Mouse (Mus musculus): ENCODE measurements around the gene Fignl2. TPM values are rescaled to one million over a fixed set of nuclear protein-coding genes. Genes with fewer than 3 reads are reported as not detected.

The Fignl2 gene
- total and polyA plus RNA-seq, 2 experiments, result 1.8 to 6.4 TPM

DNA sequence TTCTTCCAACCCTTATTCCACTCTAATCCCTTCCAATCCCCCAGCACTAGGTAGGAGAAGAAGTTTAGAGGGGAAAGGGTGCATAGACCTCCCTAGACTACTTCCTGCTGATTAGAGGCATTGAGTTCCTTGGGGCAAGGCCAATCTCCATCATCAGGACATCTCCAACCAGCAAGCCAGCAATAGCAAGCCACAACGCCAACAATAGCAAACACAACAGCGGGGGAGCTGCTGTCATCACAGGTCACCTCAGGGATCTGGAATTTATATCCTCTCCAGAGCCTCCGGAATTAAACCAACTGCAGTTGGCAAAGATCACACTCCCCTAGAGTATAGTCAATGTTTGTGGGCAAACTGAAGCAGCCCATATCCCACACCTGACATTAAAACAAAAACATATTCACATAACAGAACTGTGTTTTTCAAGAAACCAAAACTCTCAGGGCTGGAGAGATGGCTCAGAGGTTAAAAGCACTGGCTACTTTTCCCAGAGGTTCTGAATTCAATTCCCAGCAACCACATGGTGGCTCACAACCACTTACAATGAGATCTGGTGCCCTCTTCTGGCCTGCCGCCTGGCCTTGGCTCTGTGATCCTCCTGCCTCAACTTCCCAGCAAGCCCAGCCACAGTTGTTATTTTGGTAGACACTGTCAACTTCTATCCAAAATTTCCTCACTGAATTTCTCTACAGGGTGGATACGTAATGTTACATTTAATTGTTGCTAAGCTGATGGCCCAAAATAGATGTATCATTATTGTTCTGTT, 29.7 kb upstream of the Fignl2 start:
- no peak overlapping the region for H3K27ac ChIP-seq (replicated peaks; ENCODE audit: insufficient read depth, low read depth, low read length)
- peaks cover 2% of the 10 kb centered on the region for H3K4me1 ChIP-seq (ENCODE audit: control insufficient read depth, insufficient read depth, low read length)
- H3K4me3 ChIP-seq (ENCODE audit: insufficient read depth, low read depth, low read length), result no peak overlapping the region
- TF ChIP-seq POLR2A (IDR thresholded peaks at IDR 0.05; ENCODE audit: extremely low read depth, insufficient read depth, low read length), result no peak
- TF ChIP-seq CTCF (IDR thresholded peaks at IDR 0.05; ENCODE audit: low read depth, low read length), result no peak
- no peaks in the 10 kb centered on the region for H3K27me3 ChIP-seq (ENCODE audit: control insufficient read depth, insufficient read depth, low read length)
- H3K9ac ChIP-seq (ENCODE audit: low read depth, low read length), result no peak overlapping the region
- H3K36me3 ChIP-seq (ENCODE audit: control insufficient read depth, insufficient read depth, low read length), result no peaks in the 10 kb centered on the region
- no peak for DNase-seq (ENCODE audit: extremely low read depth, low read depth, low spot score)
- no peaks in the 10 kb centered on the region for H3K79me2 ChIP-seq (ENCODE audit: control insufficient read depth, insufficient read depth, low read length)
- WGBS, result 91% methylated on average over 5 of the region's 5 CpGs

DNA sequence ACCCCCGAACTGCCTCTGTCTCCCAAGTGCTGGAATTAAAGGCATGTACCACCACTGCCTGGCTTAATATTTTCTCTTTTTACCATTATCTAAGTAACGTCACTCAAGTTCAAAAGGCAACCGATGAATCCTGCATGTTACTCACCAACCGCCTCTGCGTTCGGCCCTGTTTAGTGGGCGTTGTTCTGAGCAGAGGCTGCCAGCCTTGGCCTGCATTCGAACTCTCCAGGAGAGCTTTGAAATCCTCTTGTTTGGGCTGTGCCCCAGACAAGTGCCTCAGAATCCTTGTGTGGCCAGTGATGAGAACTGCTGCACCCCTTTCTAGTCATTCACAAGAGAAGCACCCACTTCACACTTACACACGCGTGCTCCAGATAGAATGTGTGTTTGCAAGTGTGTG, 27.6 kb upstream of the Fignl2 start:
- H3K79me2 ChIP-seq (ENCODE audit: control insufficient read depth, insufficient read depth, low read length), result no peaks in the 10 kb centered on the region
- 46% methylated on average over 10 of the region's 10 CpGs for WGBS
- peak overlapping the region; percentile 32 for H3K4me3 ChIP-seq (ENCODE audit: insufficient read depth, low read depth, low read length)
- peaks cover 2% of the 10 kb centered on the region for H3K4me1 ChIP-seq (ENCODE audit: control insufficient read depth, insufficient read depth, low read length)
- H3K27ac ChIP-seq (replicated peaks; ENCODE audit: insufficient read depth, low read depth, low read length), result peak overlapping the region; percentile 70
- H3K27me3 ChIP-seq (ENCODE audit: control insufficient read depth, insufficient read depth, low read length), result no peaks in the 10 kb centered on the region
- H3K9ac ChIP-seq (ENCODE audit: low read depth, low read length), result peak overlapping the region; percentile 15
- H3K36me3 ChIP-seq (ENCODE audit: control insufficient read depth, insufficient read depth, low read length), result no peaks in the 10 kb centered on the region
- TF ChIP-seq CTCF (IDR thresholded peaks at IDR 0.05; ENCODE audit: low read depth, low read length) (no peak), POLR2A (IDR thresholded peaks at IDR 0.05; ENCODE audit: extremely low read depth, insufficient read depth, low read length) (no peak)
- no peak for DNase-seq (ENCODE audit: extremely low read depth, low read depth, low spot score)

DNA sequence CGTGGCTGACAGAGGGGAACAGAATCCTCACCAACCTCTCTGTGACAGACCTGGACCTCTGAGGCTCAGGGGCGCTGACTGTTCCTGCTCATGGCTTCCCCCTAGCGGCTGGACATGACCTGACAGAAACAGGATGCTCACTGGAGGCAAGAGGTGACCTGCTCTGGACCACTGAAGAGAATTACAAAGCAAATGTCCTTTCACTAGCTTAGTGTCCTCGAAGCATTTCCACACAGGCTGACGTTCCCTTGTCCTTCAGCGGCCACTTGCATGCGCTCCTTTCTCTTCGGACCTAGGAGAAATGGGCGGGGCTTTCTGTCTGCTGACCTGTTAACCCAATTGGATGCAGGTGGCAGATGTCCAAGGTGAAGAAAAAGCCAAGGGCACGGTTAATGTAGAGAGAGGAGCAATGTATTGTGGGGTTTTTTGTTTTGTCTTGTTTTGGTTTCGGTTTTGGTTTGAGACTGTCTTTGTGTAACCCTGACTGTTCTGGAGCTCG, 27.2 kb upstream of the Fignl2 start:
- WGBS, result 3% methylated on average over 12 of the region's 12 CpGs
- TF ChIP-seq POLR2A (IDR thresholded peaks at IDR 0.05; ENCODE audit: extremely low read depth, insufficient read depth, low read length) (no peak), CTCF (IDR thresholded peaks at IDR 0.05; ENCODE audit: low read depth, low read length) (peak; percentile 95)
- Histone ChIP-seq H3K36me3 (ENCODE audit: control insufficient read depth, insufficient read depth, low read length) (no peaks in the 10 kb centered on the region), H3K4me1 (ENCODE audit: control insufficient read depth, insufficient read depth, low read length) (peaks cover 2% of the 10 kb centered on the region), H3K9ac (ENCODE audit: low read depth, low read length) (peak overlapping the region; percentile 15; the same call in 1 of the 2 replicates), H3K27me3 (ENCODE audit: control insufficient read depth, insufficient read depth, low read length) (no peaks in the 10 kb centered on the region), H3K27ac (replicated peaks; ENCODE audit: insufficient read depth, low read depth, low read length) (peak overlapping the region; percentile 70), H3K4me3 (ENCODE audit: insufficient read depth, low read depth, low read length) (peak overlapping the region; percentile 32), H3K79me2 (ENCODE audit: control insufficient read depth, insufficient read depth, low read length) (no peaks in the 10 kb centered on the region)
- peak; percentile 93 for DNase-seq (ENCODE audit: extremely low read depth, low read depth, low spot score)

DNA sequence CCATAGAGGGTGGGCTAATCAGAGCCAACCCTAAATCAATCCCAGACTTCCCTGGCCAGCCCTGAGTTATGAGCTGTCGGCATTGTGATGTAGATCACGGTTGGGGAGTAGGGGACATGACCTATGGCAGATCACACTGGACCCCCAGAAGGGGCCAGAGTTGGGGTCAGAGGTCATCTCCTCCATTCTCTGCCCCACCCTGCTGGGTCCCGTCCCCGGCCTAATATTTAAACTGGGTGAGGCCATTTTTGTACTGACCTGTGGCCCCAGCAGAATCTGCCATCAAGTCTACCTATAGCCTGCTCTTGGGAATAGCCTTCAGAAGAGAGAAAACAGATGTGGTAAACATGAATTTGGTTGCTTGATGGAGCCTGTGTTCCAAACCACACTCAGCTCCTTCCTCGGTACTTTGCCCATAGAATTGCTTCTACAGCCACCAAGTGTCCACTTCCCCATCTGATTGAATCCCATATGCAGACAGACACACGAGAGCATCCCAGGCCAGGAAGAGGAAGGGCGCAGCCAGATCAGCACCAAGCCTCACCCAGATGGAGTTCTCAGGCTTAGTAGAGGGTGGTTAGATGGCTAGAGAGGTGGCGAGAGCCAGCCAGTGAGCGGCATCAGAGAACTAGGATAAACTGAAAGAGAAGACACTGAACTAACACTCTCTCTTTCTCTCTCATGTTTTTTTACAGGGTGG, 25.4 kb upstream of the Fignl2 start:
- no peak overlapping the region for H3K9ac ChIP-seq (ENCODE audit: low read depth, low read length)
- TF ChIP-seq CTCF (IDR thresholded peaks at IDR 0.05; ENCODE audit: low read depth, low read length) (no peak), POLR2A (IDR thresholded peaks at IDR 0.05; ENCODE audit: extremely low read depth, insufficient read depth, low read length) (no peak)
- DNase-seq (ENCODE audit: extremely low read depth, low read depth, low spot score), result no peak
- 87% methylated on average over 9 of the region's 9 CpGs for WGBS
- no peak overlapping the region for H3K4me3 ChIP-seq (ENCODE audit: insufficient read depth, low read depth, low read length)
- H3K27me3 ChIP-seq (ENCODE audit: control insufficient read depth, insufficient read depth, low read length), result no peaks in the 10 kb centered on the region
- H3K79me2 ChIP-seq (ENCODE audit: control insufficient read depth, insufficient read depth, low read length), result no peaks in the 10 kb centered on the region
- H3K4me1 ChIP-seq (ENCODE audit: control insufficient read depth, insufficient read depth, low read length), result peaks cover 2% of the 10 kb centered on the region
- H3K27ac ChIP-seq (replicated peaks; ENCODE audit: insufficient read depth, low read depth, low read length), result no peak overlapping the region
- H3K36me3 ChIP-seq (ENCODE audit: control insufficient read depth, insufficient read depth, low read length), result no peaks in the 10 kb centered on the region

DNA sequence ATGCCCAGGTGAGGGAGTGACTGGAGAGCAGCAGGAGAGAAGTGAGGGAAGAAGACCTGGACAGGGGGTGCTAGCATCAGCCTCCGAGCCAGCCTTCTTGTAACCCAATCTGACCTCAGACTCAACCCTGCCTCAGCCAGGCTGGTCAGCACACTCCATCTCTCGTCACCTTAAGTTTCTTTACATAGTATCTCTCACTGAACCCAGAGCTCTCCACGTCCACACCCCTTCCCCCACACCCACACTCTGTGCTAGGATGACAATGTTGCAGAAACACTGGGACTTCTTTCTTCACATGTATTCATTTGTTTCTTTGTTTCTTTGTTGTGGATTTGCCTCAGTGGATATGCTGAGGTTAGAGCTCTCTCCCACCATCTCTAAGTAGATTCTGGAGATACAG, 22.6 kb upstream of the Fignl2 start:
- WGBS, result 92% methylated on average over 3 of the region's 3 CpGs
- H3K79me2 ChIP-seq (ENCODE audit: control insufficient read depth, insufficient read depth, low read length), result no peaks in the 10 kb centered on the region
- H3K27ac ChIP-seq (replicated peaks; ENCODE audit: insufficient read depth, low read depth, low read length), result no peak overlapping the region
- TF ChIP-seq CTCF (IDR thresholded peaks at IDR 0.05; ENCODE audit: low read depth, low read length) (no peak), POLR2A (IDR thresholded peaks at IDR 0.05; ENCODE audit: extremely low read depth, insufficient read depth, low read length) (no peak)
- H3K36me3 ChIP-seq (ENCODE audit: control insufficient read depth, insufficient read depth, low read length), result no peaks in the 10 kb centered on the region
- H3K27me3 ChIP-seq (ENCODE audit: control insufficient read depth, insufficient read depth, low read length), result no peaks in the 10 kb centered on the region
- H3K4me1 ChIP-seq (ENCODE audit: control insufficient read depth, insufficient read depth, low read length), result peaks cover 2% of the 10 kb centered on the region
- no peak overlapping the region for H3K9ac ChIP-seq (ENCODE audit: low read depth, low read length)
- no peak for DNase-seq (ENCODE audit: extremely low read depth, low read depth, low spot score)
- no peak overlapping the region for H3K4me3 ChIP-seq (ENCODE audit: insufficient read depth, low read depth, low read length)

Data from liver, adult 2 months (tissue).